Mouse (Mus musculus) bone marrow, adult 2 months (tissue): Measurements from ENCODE around the gene Prph.

ENCODE experiments used
- CTCF ChIP-seq: fragments of 200-500 bp; IDR thresholded peaks from 2 replicates; pipeline ENCODE4 v1.5.1; 2011; ENCODE audit warnings: low read length, control low read depth; ENCODE audit not compliant: control insufficient read depth, insufficient read depth
- POLR2A ChIP-seq: fragments of 200-500 bp; IDR thresholded peaks from 2 replicates; pipeline ENCODE4 v1.6.1; 2011; ENCODE audit warnings: low read depth, mild to moderate bottlenecking, control low read depth, low read length, borderline replicate concordance; ENCODE audit not compliant: control insufficient read depth

DNA sequence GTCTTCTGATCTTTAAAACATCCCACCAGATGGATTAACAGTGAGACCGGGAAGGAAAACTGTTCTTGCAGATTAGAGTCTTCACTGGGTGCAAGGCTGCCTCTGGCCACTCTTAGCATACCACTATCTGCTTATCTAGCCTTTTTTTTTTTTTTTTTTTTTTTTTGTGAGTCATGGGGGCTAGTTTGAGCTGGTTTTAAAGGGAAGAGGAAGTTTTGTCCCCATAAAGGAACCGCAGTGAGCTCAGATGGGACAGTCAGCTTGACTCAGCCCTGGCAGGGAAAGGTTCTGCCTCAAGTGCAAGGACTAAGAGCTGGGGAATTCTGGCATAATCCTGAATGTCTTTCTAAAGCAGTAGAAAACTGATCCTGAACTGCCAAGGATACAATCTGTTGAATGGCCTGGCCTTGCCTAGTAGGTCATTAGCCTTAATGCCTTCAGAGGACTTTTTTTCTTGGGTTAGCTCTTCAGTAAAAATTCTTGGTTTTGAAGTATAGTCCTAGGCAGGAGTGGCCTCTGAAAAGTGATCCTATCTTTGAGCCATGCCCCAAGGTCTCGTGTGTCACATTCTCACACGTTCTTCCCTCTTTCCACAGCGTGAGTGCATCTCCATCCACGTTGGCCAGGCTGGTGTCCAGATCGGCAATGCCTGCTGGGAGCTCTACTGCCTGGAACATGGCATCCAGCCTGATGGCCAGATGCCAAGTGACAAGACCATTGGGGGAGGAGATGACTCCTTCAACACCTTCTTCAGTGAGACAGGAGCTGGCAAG is 21.3 kb upstream of the Prph start:
- TF ChIP-seq POLR2A (no peak), CTCF (no peak)
